Mouse (Mus musculus) cerebellum, adult 9-10 months (tissue): ENCODE measurements at regions not wholly inside any gene's neighbourhood (a gene's known extent, or its start where the extent isn't known, plus 50 kb on each side); places are given as distances from the start of the nearest gene placed in this dataset.

Source experiments
- DNase-seq: peaks from one replicate; pipeline ENCODE4 v3.0.0; 2022

DNA sequence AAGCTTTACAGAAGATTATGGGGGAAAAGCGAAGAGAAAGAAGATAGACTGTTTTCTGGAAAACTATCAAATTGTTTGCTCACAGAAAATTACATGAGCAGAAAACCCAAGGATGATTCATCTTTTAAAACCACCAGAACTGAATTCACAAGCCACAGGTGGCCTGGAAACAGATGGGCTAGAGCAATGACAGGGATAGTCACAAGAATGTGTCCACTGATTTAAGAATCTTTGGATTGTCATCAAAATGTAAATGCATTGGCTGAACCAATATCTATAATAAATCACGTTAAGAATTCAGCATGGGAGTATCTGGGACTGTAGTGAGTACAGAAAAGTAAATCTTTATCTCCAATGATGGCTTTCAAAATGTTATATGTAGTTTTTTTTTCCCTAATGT lies 602.2 kb downstream of the Ets1 start:
- DNase-seq, result no peak

DNA sequence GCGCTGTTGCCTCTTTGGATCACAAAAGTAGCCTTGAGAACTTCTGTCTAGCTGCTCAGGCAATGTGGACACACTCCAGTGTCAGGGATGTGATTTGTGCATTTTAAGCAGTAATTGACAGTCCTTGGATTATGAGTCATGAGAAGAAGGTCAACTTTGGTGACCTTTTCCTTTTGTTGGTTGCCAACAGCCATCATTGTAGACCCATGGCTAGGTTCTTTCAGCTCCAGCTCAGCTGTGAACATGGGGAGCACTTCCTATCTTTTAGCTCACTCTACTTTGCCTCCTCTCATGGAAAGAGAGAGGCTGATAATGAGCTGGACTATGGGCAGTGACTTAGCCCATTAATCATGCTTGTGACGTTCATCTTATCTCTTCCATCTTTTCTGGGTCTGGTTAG lies 602.8 kb downstream of the Ets1 start:
- DNase-seq, result no peak

- DNase-seq, result no peak
Measured at GRCm38 (mm10) chr9:33240506-33240905, 604.5 kb downstream of the Ets1 start.

- no peak for DNase-seq
Measured at GRCm38 (mm10) chr9:33240914-33241635, 605.1 kb downstream of the Ets1 start.

GRCm38 (mm10) chr9:33246932-33247331 lies 610.9 kb downstream of the Ets1 start:
- peak; percentile 49 for DNase-seq

- DNase-seq, result no peak
Measured at GRCm38 (mm10) chr9:33258241-33258640, 622.2 kb downstream of the Ets1 start.

DNA sequence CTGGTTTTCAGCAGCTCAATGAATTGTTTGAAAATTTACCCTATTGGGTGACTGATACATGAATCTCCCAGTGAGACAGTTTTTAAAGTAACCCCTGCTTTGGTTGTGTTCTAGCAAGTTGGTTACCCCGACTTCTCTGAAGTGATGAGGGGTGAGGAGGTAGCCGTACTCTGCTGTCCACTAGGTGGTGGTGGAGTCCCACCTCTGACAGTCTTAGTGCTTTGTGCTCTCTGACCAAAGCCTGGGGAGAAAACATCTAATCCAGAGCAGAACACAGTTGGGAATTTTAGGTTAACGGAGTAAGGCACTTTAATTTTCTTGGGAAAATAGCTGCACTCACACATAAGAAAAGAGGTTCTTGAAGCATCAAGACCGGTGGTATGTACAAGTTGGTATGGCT lies 624.1 kb downstream of the Ets1 start:
- DNase-seq, result peak; percentile 82

DNA sequence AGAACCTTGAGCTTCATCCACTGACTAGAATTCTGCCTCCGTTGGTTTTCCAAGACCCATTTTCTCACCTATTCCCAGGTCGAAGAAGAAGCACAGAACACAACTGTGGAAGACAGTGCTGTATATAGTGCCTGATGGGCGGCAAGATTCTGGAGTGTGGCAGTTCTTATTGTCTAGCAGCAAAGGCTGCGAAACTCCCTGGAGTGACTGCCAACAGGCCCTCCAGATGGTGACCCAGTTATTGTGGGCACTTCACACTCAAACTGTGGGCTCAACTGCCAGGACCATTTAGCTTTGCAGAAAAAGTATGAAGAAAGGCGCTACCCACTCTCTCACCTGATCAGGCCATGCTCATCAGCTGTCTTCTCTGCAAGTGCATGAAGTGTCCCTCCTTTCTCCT lies 653.4 kb downstream of the Ets1 start:
- DNase-seq, result peak; percentile 92

DNA sequence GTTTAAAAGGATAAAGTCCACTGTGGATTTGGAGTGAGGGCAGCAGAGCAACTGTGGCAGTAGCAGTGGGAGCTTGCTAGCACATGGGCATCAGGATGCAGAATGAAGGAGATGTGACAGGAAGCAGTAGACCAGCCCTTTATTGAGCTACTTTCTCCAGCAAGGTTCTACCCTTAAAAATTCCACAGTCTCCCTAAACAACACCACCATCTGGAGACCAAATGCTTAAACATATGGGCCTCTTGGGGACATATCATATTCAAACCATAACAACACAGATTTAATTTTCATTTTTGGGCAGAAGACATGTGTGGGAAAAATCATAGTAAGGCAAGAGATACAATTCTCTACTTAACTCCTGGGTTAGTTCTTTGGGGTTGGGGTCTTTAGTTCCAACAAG lies 656.1 kb downstream of the Ets1 start:
- DNase-seq, result peak; percentile 58

DNA sequence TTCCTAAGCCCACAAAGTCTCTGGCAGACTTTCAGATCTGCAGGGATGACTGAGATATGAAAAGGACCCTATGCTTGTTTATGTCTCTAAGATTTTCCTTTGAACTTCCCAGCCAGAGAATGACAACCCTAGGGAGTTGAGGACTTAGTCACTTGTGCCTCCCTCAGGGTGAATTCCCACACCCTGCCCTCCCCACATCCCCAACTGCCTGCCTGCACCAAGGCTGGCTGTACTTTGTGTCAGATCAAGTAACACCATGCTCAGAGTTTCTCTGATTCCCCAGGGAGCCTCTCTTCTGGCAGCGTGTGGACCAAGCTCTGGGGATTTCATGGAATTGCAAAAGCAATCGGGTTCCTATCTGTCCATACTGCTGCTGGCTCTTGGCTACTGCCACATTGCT lies 659.9 kb downstream of the Ets1 start:
- DNase-seq, result no peak

DNA sequence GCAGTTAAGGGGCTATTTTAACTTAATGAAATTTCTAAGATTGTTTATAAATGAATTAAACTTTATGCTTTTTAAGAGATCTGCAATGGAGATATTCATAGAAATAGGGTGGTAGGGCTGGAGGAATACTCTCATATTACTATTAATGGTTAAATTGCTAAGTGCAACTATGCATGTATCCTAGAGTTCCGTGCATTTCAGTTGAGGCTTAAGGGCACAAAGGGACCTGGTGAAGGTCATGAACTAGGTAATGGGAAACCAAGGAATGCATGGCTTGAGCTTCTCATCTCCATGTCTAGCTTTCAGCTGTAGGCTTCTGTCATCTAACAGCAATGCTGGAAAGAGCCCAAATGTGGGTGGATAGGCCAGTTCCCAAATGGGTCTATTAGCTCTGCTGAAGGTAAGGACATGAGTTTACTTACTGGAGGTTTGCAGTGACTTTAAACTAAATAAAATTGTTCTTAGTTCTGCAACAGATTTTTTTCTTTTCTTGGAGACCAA lies 683.6 kb downstream of the Ets1 start:
- no peak for DNase-seq

- DNase-seq, result no peak
Measured at GRCm38 (mm10) chr9:33327722-33328121, 691.7 kb downstream of the Ets1 start.

GRCm38 (mm10) chr9:33350258-33350657 lies 714.2 kb downstream of the Ets1 start:
- no peak for DNase-seq

DNA sequence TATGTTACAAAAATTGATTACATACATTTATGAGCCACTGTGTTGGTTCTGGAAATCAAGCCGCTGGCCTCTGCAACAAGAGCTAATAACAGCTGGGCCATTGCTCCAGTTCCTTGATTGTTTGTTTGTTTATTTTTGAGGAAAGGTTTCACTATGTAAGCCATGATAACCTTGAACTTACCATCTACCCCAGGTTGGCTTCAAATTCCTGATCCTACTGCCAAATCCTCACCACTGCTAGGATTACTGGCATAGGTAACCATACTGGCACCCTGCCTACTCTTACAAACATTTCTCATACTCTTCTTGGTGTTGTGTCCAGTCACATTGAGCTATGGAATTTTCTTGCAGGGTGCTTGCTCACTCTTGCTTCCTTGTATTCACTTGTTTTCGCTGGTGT lies 720.6 kb downstream of the Ets1 start:
- DNase-seq, result no peak

GRCm38 (mm10) chr9:33360966-33361365 lies 724.9 kb downstream of the Ets1 start:
- DNase-seq, result no peak

DNA sequence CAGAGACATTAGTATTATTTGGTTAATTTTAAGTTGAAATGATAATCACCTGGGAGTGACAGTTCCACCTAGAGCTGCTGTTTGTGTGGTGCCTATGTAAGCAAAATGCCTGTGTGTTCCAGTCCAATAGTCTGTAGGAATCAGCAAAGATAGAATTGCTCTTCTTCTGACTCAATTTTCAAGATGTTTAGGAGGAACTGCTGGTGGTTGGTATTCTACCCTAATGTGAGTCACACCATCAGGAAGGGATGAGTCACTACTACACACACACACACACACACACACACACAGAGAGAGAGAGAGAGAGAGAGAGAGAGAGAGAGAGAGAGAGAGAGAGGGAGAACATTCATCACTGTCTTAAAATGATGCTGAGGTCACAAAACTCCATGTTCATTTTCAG lies 753.1 kb downstream of the Ets1 start:
- DNase-seq, result no peak

GRCm38 (mm10) chr9:33404691-33405090 lies 768.7 kb downstream of the Ets1 start:
- no peak for DNase-seq

DNA sequence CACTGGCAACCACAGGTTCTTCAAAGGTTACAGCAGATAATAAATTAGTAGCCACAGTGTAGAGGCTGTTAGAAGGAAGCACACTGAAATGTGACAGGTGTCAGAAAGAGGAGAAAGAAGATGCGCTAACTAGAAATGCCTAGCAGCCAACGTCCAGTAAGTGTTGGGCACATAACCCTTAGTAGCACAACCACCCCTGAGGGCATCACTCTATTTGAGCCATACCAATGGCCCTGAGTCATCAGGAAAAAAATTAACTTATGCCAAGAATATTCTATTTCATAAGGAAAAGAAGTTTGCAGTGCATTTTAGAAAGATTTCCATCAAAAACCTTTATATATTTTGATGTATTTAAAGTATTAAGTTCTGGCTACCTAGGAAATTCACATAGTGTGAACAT lies 771.5 kb downstream of the Ets1 start:
- DNase-seq, result no peak

GRCm38 (mm10) chr9:33423781-33424180 lies 787.8 kb downstream of the Ets1 start:
- no peak for DNase-seq

GRCm38 (mm10) chr9:33436459-33436858 lies 800.4 kb downstream of the Ets1 start:
- DNase-seq, result no peak

- no peak for DNase-seq
Measured at GRCm38 (mm10) chr9:33442266-33442665, 806.2 kb downstream of the Ets1 start.

- DNase-seq, result no peak
Measured at GRCm38 (mm10) chr9:33445902-33446301, 809.9 kb downstream of the Ets1 start.

DNA sequence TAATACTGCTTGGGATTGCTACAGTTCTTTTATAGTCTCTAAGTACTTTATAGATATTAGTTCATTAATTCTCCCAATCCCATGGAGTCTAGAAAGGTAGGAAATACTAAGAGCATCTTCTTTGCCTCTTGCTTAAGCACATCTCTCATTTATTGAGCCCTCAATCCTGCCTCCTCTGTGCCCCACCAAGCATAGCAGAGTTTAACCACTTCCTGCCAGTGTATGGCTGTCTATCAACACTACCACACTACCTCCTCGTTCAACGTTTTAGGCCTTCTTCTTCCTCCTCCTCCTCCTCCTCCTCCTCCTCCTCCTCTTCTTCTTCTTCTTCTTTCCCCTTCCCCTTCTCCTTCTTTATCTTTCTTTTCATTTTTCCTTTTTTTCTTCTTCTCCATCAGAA lies 839.1 kb downstream of the Ets1 start:
- no peak for DNase-seq

- no peak for DNase-seq
Measured at GRCm38 (mm10) chr9:33482845-33483540, 847.0 kb downstream of the Ets1 start.

GRCm38 (mm10) chr9:33483541-33483846 lies 847.5 kb downstream of the Ets1 start:
- DNase-seq, result no peak
